Mouse (Mus musculus) gastrocnemius, postnatal 36 days (tissue): ENCODE measurements at regions not wholly inside any gene's neighbourhood (a gene's known extent, or its start where the extent isn't known, plus 50 kb on each side); places are given as distances from the start of the nearest gene placed in this dataset.

Source experiments
- DNase-seq, 2 experiments: peaks; one replicate each; pipeline ENCODE4 v3.0.0; 2022
- intact Hi-C: fragments of 180-260 bp; cut with DNase I; formaldehyde crosslinking; loops from one replicate; pipeline ENCODE4 v1.15.1; 2025

DNA sequence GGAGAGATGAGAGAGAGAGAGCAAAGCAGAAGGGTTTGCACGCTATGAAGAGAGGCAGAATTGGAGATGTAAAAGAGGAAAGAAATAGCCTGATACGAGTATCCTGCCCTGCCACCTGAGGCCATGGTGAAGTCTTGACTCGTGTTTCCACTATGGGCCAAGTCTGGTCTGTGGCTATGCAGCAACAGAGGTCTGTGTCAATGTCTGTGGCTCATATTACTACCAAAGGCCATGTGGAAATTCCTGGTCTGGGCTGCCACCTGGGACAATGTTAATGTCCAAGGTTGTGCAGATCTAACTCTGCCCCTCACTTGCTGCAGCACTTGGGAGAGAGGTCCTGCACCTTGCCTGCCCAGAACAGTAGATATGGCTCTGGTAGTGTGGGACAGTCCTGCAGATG is 132.8 kb upstream of the Rag2 start:
- intact Hi-C loops: no loop called here
- no peak for DNase-seq

GRCm38 (mm10) chr2:101508116-101508515 is 116.4 kb upstream of the Rag2 start:
- intact Hi-C loops: no loop called here
- no peak for DNase-seq
